Mouse (Mus musculus) v-Abl transformed pro-B cells (cell line): ENCODE data around the gene Map3k19.

Source experiments
- in situ Hi-C, 2 experiments: fragments of 400-800 bp; cut with MboI; formaldehyde crosslinking; loops; one replicate each; pipeline ENCODE4 v1.15.1; 2025; ENCODE audit not compliant: unreplicated experiment in 2 of 2

Map3k19 gene

DNA sequence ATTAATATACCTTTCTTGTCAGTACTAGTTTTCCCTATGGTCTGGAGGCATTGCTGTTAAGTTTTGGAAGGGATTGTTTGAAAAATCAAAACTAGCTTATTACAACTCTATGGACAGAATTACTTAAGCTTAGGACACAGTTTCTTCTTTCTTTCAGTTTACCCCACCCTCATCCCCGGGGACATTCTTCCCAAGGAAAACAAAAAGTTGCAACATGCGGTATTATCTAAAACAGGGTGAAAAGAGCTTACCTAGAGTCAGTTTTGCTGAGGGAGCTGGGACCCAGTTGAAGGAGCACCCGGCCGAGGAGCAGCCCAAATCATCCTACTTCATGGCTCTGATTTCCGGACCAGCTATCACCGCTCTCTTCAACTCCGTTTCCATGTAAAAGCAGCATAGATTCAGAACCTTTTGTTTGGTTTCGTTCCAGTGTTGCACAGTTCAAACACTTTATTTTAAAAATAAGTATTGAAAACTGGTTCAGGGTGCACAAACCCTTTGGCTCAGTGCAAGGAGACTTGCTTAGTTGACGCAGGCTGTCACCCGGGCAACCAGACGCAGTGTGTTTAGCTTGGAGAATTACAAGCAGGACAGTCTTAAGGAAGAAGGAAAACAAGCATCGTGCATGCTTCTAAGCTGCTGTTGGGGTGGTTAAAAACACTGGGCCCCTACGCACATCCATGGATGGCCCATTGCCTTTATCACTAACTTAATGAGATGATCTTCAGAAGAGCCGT is at the start of gene Map3k19:
TSS of gene Map3k19 (minus strand) at position 546 of the 737 bp plus-strand sequence.
- in situ Hi-C loops, result no loop called here

DNA sequence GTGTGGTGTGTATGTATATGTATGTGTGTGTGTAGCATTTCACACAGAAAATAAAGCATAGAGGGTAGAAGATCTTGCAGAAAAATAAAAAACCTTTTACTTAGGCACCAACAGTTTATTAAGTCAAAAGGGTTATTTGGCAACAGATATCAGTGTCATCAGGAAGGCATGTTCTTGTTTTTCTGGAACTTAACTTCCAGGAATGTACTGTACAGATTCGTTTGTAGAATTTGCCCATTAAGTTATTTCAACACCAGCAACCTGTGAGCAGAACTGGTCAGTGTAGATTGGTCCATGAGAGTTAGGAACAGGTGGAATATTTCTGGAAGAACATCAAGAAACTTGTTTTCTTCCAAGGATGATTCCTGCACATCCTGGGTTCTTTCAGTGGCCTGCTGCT is 44.6 kb upstream of the Map3k19 start:
- in situ Hi-C loops, result no loop called here

DNA sequence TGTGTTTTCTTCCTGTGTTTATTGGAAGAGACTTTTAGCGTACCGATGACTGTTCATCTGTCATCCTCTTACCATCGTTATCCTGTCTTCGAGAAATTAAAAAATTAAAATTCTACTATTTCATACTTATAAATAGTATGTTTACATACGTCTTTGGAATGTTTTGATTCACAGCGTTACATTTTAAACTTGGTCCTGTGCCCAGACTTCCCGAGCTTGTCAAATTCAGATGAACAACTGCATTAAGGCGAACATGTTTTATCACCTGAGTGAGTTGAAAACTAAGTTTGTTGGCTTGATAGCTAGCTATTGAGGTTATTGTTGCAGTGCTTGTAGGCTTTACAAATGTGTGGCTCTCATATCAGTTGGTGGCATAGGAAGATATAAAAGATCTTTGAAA is 14.4 kb upstream of the Map3k19 start:
- in situ Hi-C loops, result no loop called here

DNA sequence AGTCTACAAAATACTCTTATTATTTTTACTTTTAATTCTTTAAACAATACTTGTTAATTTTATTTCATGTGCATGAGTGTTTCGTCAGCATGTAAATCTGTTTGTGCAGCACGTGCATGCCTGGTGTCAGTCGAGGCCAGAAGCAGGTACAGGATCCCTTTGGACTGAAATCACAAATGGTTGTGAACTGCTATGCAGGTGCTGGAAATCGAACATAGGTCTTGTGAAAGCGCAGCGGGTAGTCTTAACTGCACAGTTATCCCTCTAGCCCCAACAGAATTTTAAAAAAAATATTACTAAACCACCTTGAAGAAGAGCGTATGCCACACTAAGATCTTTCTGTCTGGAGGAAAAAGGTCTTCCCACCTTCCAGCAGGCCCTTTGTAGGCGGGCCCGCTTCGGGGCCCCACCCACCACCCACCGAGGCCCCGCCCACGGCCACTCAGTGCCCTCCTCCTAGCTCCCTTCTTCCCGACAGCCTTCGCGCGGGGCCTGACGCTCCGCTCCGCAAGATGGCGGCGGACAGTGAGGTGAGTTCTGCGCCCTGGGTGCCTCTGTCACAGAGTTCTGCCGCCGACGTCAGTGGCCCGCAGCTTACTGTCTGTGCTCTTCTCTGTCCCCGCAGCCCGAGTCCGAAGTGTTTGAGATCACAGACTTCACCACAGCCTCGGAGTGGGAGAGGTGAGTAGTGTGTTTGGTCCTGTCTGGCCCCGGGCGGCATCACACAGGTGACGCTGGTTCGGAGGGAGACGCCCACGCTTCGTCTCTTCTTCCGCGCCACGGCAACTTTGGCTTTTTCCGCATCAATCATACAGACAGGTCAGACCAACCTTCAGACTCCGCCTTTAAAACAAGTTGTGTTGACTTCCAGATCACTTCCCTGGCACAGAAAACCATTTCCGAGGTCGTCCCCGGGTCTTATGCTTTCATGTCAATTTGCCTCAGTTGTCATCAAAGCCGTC is 13.8 kb upstream of the Map3k19 start, which contains the start of gene Rab3gap1:
TSS of gene Rab3gap1 (plus strand) at position 474 of the 962 bp plus-strand sequence.
- in situ Hi-C loops, result no loop called here

DNA sequence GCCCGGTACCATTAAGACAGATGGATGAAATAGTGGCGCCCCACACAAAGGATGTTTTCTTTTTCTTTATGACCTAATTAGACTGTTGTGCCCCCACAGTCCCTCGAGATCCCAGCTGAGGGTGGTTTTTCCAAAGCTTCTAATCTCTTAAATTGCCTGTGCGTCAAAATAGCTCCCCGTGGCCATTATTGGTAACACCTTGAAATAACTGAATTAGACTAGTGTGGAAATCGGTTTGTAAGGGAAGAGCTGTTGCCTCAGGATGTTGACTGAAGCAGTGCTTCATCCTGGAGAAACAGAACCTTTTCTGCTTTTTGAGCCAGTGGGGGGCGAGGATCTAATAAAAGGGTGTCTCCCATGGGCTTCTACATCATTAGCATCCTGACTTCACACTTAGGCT is 9.0 kb upstream of the Map3k19 start:
- in situ Hi-C loops, result no loop called here

DNA sequence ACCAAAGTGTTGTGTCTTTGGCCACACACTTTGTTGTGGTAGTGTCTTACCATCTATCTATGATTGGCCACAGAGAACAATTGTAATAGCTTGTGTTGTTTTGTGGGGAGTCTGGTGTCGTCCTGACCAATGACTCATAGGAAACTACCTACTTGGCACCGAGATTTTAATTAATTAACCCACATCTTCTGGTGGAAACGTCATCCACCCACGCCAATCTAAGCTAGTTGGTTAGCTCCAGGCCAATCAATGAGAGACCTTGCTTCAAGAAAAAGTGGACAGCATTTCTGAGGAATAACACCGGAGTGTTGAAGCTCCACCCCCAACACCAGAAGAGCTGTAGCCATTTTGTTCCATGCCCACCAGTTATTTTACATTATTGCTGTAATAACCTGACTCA is 7.1 kb upstream of the Map3k19 start:
- in situ Hi-C loops, result no loop called here

DNA sequence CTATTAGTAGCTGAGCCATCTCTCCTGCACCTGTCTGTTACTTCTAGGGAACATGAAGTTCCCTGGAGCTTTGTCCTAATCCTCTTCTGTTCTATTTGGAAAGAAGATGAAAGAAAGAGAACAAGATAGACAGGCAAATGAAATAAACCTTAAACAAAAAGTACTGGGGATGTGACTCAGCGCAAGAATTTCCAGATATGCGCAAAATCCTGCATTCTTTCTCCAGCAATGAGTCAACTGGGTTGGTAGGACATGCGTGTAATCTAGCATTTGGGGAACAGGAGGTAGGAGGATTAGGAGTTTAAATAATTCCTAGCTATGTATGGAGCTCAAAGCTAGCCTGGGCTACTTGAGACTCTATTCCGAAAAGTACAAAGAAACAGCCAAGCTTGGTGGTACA is 5.7 kb upstream of the Map3k19 start:
- in situ Hi-C loops, result no loop called here

DNA sequence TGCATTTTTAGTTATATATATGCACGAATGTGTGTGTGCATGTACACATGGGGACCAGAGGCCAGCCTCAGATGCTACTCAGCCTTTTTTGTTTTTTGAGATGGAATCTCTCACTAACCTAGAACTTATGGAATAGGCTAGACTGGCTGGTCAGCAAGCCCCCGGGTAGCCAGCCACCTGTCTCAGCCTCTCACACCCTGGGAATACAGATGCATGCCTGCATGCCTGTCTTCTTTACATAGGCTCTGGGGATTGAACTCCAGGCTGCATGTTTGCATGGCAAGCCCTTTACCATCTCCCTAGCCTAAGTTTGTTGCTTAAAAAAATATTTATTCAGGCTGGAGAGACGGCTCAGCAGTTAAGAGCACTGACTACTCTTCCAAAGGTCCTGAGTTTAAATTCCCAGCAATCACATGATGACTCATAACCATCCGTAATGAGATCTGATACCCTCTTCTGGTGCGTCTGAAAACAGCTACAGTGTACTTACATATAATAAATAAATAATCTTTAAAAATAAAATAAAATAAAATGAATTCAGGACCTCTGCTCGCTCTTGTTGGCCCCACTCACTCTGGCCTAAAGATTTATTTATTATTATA is 5.1 kb upstream of the Map3k19 start:
- in situ Hi-C loops, result no loop called here

DNA sequence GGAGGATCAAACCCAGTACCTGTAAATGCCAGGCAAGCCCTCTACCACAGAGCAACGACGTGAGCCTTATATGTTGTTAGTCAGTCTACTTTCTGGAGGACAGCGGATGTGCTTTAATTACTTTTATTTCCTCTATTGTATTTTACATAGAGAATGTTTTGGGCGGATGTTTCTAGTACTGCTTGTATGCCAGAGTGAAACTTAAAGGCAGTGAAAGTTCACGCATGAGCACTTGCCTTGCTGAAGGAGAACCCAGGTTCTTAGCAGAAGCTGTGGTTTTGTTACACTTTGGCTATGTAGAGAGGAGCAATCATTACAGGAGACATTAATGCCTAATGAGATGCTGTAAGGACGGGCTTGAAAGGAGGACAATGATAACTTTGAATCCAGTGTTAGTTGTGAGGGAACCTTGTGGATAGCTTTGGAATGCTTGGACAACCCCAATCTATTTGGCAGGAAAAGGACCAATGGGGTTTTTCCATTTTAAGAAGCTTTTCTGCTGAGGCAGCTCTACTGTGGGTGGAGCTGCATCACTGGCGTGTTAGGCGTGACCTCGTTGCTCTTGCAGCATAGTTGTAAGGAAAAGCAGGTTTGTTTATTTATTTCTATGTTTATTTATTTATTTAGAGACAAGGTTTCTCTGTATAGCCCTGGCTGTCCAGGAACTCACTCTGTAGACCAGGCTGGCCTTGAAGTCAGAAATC is 4.3 kb upstream of the Map3k19 start:
- in situ Hi-C loops, result no loop called here

DNA sequence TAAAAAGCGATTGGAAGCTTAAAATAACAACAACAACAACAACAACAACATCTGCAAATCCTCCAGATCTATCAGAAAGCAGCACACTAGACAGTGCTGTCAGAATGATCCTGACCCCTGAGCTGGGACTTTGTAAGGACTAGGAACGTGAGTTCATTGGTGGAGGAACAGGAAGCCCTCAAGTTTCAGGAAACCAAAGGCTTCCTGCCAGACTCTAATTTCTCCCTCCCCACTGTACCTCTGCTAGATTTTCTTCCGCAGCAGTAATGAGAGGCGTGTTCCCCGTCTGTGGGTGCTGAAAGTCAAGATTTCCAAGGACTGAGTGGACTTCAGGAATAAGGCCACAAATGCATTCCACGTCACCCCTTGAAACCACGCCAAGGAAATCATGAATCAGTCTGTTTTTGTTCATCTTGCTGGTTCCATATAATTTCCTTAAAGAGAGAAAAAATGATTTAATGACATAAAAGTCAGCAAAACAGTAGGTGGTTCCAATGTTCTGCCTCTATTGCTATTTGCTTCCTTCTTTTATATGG is 4.7 kb downstream of the Map3k19 start:
- in situ Hi-C loops, result no loop called here

DNA sequence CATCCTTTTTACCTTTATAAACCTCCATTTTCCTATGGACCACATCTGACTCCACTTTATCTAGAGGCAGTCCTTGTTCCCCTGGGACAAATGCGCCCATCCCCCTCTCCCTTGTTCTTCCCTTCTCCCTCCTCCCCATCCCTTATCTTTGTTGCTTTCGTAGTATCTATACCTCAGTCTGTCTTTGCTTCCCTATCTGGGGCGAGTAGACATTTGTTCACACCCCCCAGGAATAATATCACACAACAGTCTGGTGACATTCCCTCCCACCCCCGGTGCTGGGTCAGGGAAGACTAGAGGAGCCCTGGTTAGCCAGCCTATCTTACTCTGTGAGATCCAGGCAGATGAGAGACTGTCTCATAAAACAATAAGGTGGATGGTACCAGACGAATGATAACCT is 9.4 kb downstream of the Map3k19 start:
- in situ Hi-C loops, result loop anchor here in 1 of 2 experiments (25.0 kb wide), 2 partner anchors 992 to 1392 kb away; no protein-coding TSS in a partner anchor

DNA sequence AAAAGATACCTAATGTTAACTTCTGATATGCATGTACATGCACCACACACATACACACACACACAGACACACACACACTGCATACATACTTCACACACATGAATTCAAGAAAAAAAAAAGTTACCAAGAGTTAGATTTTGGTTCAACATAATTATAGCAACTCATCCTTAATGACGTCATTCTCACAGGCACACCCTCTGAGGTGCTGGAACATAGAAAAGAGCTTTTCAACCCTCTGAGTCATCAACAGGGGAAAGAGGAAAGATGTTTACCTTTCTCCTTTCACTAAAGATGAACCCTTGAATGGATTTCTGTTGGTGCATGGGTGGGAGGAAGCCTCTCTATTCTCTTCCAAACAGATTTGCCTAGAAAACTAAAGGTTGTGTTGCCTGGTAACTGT is 16.2 kb downstream of the Map3k19 start:
- in situ Hi-C loops, result loop anchor here in 1 of 2 experiments (25.0 kb wide), 2 partner anchors 999 to 1399 kb away; no protein-coding TSS in a partner anchor

DNA sequence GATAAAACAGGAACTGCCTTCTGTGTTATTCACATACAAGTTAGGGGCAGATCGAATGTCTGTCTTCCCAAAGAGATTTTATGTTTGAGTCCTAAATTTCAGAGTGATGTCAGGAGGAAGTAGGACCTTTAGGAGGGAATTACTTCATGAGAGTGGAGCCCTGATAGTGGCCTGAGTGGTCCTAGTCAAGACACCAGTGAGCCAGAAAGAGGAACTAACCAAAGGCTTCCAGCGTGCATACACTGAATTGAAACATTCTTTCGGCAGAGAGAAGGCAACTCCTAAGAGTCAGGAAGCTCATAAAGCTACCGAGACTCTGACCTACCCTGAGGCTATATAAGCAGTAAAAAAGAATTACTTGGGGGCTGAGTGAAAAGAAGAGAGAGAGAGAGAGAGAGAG is 18.2 kb downstream of the Map3k19 start:
- in situ Hi-C loops, result loop anchor here in 1 of 2 experiments (25.0 kb wide), 2 partner anchors 1001 to 1401 kb away; no protein-coding TSS in a partner anchor

DNA sequence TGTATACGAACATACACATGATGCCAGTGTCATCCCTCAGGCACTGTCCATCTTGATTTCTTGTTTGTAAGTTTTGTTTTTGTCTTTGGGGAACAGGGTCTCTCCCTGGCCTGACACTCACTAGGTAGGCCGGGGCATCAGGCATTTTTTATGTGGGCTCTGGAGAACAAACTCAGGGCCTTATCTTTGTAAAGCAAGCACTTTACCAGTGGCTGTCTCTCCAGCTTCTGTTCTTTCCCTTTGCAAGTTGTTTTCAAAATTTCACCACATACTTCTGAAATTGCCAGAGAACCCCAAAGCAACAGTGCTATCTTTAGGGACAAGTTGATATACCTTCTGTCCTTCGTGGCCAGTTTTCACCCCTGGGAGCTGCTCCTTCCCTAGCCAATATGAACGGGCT is 20.6 kb downstream of the Map3k19 start:
- in situ Hi-C loops, result loop anchor here in 1 of 2 experiments (5.0 to 25.0 kb wide), 3 partner anchors 308 to 1403 kb away; no protein-coding TSS in a partner anchor

DNA sequence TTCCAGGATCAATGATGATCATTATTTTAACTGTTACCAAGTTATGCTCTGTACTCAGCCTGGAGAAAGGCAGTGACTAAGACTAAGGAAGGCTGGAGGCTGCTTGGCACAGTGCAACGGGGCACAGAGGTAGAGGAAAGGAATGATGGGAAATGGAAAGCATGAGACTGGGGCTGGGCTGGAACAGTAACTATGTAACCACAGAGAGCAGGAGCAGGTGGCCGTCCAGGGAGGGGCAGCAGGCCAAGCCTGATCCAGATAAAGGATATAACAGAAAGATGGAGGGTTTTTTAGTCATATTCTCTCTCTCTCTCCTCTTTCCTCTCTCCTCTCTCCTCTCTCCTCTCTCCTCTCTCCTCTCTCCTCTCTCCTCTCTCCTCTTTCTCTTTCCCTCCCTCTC is 21.1 kb downstream of the Map3k19 start:
- in situ Hi-C loops, result loop anchor here in 1 of 2 experiments (5.0 to 25.0 kb wide), 3 partner anchors 309 to 1404 kb away; no protein-coding TSS in a partner anchor

DNA sequence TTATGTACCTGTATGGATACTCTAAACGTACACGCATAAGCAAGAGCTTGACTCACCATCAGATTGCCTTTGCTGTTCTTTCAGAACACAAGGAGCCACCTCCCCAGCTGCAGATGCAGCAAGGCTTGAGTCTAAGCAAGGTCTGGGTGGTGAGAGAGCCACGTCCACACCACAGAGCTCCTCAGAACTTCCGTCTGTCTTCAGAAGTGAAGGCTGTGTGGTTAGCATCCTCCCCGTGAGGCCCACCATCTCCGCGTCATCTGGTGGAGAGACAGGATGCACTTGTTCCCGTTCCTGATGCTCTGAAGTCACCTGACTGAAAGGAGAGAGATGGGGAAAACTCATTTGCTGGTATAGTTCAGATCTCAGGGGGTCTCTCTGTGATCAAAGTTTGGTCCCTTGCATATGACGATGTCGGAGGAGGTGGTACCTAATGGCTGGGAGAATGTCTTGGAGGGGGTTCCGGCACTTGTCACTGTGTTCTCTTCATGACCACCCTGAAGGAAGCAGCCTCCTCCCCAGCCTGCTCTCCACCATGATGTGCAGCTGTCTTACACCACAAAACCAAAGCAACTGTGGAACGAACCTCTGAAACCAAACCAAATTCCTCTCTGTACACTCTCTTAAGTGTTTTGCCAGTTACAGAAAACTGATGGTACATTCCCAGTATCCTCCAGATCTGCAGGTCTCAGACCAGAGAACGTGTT is 24.5 kb downstream of the Map3k19 start:
- in situ Hi-C loops, result loop anchor here in 1 of 2 experiments (5.0 to 25.0 kb wide), 3 partner anchors 312 to 1407 kb away; no protein-coding TSS in a partner anchor

DNA sequence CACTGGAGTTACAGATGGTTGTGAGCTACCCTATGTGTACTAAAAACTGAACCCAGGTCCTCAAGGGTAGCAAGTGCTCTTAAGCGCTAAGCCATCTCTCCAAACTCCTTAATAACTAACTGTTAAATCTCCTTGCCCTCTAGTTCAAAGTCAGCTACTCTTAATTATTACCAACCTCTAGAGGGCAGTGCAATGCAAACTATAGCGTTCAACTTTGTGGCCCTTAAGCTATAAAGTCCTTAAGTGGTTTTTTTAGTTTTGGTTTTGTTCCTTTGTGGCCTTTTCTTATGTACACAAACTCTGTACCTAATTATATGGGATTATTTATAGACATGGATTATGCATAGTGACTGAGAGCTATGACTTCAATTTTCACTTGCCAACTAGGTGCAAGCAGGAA is 27.5 kb downstream of the Map3k19 start:
- in situ Hi-C loops, result loop anchor here (5.0 to 25.0 kb wide), 4 partner anchors 90 to 1410 kb away; no protein-coding TSS in a partner anchor

DNA sequence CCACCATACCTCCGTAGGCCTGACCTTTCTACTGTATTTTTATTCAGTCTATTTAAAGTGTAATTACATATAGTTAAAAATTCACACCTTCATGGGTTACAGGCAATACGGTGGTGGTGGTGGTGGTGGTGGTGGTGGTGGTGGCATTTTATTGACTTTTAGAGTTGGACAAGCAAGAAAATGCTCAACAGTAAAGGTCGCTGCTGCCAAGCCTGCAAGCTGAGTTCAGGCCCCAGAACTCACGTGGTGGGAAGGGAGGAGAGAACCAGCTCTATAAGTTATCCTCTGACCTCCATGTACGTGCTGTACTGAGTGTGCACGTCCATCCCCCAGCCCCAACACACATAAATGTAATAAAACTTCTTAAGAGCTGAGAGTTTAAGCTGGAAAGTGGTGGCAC is 38.5 kb downstream of the Map3k19 start:
- in situ Hi-C loops, result no loop called here

DNA sequence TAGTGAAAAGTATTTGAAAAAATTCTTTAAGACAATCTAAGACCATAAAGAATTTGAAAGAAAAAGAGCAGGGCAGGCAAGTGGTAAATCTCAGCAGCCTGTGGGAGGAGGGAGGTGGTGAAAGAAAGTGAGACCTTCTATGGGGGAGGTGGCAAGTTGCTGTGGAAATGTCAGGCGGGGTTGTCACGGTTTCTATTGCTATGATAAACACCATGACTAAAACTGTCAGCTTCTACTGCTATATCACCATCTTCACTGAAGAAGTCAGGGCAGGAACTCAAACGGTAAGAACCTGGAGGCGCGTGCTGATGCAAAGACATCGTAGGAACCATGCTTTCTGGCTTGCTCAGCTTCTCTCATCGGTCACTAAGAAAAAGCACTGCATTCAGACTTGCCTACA is 41.9 kb downstream of the Map3k19 start:
- in situ Hi-C loops, result no loop called here
